Mouse (Mus musculus): ENCODE results near the gene Dtx3.
A peak's percentile ranks its signal among the peaks of the same experiment; 100 is the strongest.

The Dtx3 gene

DNA sequence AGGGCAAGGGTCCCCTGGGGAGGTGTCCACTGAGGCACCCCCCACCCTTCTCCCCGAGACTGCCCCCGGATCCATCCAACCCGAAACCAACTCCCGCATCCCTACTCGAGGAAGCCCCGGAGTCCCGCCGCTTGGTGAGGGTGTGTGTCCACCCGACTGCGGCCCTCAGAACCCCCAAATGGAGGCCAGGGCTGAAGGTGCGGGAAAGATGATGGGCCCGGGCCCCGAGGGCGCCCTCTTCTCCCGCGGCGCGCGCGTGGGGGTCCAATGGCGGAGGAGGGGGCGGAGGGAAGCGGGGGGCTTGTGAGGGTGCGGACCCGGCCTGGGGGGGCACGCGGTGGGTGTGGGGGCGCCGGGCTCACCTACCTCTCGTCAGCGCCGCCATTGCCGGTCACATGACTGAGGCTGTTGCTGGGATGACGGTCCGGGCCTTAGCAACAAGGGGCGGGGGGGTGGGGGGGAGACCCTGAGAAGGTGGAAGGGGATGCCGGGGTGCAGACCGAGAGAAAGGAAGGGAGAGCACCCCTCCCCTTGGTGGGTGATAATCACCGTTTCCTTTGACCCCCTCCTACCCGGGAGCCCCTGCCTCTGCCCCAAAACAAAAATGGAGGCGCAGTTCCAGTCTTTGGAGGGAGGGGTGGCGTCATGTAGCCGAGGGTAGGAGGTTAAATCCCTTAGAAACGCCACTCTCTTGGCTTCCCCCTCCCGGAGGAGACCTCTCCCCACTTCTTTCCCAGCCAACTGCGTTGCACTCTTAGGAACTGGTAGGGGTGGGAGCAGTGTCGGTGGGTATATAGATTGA lies at the start of gene Dtx3:
Gene Dtx3 (minus strand): TSS at position 401 of the 802 bp plus-strand sequence.
- no peak for DNase-seq (ENCODE audit: low spot score)

GRCm38 (mm10) chr10:127238241-127238824 lies 42.8 kb upstream of the Dtx3 start:
- DNase-seq (ENCODE audit: low spot score): no peak

DNA sequence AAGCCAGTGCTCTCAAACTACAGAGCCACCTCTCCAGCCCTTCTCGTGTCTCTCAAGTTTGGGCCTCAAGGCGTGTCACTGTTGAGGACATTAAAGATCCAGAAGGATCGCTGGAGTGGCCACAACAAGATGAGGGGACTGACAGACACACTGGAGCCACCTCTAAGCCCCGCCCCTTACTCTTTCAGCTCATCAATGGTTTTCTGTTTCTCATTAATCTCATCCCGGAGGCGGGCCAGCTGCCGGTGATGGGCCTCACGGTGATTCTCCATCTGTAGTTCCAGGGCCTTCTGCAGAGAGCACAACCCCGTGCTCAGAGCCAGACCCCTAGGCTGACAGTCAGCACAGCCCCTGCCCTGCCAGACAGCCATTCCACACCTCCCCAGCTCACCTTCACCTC lies 41.0 kb upstream of the Dtx3 start:
- no peak for DNase-seq (ENCODE audit: low spot score)

GRCm38 (mm10) chr10:127233141-127233540 lies 37.6 kb upstream of the Dtx3 start:
- DNase-seq (ENCODE audit: low spot score): peak; percentile 17

GRCm38 (mm10) chr10:127231741-127232140 lies 36.2 kb upstream of the Dtx3 start:
- no peak for DNase-seq (ENCODE audit: low spot score)

DNA sequence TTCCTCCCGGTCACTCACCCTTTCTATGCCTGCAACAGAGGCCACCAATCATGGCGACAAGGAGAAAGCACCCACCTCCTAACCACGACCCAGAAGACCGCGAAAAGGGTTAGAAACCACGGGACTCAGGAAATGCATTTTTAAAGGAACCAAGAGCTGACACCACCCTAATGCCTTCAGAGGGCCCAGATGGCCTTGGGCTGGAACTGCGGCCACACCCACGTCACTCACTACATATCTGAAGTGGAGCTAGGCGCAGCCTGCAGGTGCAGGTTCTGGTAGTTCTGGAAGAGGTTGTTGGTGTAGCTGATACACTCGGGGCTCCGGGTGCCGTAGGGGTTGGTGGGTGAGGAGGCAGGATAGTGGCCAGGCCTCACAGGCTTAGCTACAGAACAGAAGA lies 35.2 kb upstream of the Dtx3 start:
- DNase-seq (ENCODE audit: low spot score): no peak

- peak; percentile 48 for DNase-seq (ENCODE audit: low spot score)
Observed at GRCm38 (mm10) chr10:127228897-127229296, 33.4 kb upstream of the Dtx3 start.

DNA sequence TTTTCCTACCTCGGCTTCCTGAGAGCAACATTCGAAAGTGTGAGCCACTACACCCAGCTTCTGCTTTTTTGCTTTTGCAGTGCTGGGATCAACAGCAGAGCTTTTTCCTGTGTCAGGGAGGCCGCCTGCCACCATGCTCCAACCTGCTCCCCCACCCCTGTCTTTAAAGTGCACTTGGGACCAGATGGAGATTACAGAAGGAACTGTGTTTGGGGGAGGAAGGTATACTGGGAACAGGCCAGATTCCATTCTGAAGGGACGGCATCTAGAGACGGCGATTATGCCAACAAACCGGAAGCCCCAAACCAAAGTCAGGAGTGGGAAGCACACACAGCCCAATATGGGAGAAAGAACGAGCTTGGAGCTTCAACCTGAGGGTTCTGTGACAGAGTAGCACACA lies 31.6 kb upstream of the Dtx3 start:
- no peak for DNase-seq (ENCODE audit: low spot score)

- no peak for DNase-seq (ENCODE audit: low spot score)
Observed at GRCm38 (mm10) chr10:127226318-127226895, 30.9 kb upstream of the Dtx3 start.

GRCm38 (mm10) chr10:127225732-127226131 lies 30.2 kb upstream of the Dtx3 start:
- DNase-seq (ENCODE audit: low spot score): peak; percentile 56

GRCm38 (mm10) chr10:127225213-127225612 lies 29.7 kb upstream of the Dtx3 start:
- DNase-seq (ENCODE audit: low spot score): no peak

- DNase-seq (ENCODE audit: low spot score): no peak
Observed at GRCm38 (mm10) chr10:127218339-127218738, 22.8 kb upstream of the Dtx3 start.

- no peak for DNase-seq (ENCODE audit: low spot score)
Observed at GRCm38 (mm10) chr10:127217177-127217576, 21.6 kb upstream of the Dtx3 start.

- DNase-seq (ENCODE audit: low spot score): no peak
Observed at GRCm38 (mm10) chr10:127216456-127216855, 20.9 kb upstream of the Dtx3 start.

DNA sequence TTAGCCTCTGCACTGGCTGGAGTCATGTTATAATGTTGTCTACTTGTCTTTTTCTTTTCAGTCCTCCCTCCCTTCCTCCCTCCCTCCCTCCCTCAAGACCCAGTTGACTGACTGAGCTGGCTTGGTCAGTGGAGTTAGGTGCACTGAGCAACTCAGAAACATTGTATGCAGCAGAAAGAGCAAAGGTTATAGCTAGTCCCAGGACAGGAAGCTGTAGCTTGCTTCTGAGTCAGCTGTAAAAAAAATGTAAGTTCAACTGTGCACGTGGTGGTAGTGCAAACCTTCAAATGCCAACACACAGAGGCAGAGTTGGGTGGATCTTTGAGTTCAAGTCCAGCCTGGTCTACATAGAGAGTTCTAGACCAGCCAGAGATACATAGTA lies 18.9 kb upstream of the Dtx3 start:
- no peak for DNase-seq (ENCODE audit: low spot score)

DNA sequence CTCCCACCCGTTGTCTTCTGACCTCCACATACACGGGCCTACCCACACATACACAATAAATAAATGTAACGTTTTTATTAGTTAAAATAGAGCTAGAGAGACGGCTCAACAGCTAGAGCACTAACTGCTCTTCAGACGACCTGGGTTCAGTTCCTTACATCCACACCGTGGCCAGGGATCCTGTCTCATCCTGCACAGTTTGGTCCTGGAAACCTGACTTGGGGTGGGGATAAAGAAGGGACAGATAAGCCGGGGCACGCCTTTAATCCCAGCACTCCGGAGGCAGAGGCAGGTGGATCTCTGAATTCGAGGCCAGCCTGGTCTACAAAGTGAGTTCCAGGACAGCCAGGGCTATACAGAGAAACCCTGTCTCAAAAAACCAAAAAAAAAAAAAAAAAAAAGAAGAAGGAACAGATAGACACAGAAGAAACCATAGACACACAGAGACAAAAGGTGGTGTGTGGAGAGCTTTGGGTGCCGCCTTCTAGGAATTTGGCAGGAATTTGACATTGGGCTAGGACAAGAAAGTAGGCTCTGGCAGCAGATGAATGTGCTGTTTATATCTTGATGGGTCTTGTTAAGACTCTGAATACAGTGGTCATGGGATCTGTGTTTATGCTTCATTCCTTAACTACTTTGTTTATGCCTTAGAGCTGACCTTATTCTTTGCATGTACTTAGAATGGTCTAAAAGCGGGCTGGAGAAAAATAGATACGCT lies 18.3 kb upstream of the Dtx3 start:
- no peak for DNase-seq (ENCODE audit: low spot score)

DNA sequence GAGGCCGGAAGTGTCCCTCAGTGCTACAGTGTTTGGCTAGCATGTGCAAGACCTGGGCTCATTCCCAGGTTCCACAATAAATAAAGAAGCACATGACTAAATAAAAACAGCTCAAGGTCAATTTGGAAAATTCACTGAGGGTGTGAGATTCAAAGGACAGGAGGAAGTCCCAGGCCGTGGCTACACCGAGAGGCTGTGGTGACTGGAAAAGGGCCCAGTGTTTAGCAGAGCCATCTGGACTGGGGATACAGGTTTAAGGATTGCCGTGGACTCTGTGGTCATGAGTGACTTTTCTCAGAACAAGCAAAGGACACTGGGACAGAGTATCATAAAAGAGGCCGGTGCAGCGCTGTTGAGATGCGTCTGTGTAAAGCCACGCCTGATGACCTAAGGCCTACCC lies 17.7 kb upstream of the Dtx3 start:
- DNase-seq (ENCODE audit: low spot score): no peak

GRCm38 (mm10) chr10:127211414-127211854 lies 15.9 kb upstream of the Dtx3 start, which contains the start of gene Pip4k2c:
Gene Pip4k2c (minus strand): TSS chr10:127211585.
- DNase-seq (ENCODE audit: low spot score): peak; percentile 94

GRCm38 (mm10) chr10:127210961-127211405 lies 15.5 kb upstream of the Dtx3 start:
- no peak for DNase-seq (ENCODE audit: low spot score)

DNA sequence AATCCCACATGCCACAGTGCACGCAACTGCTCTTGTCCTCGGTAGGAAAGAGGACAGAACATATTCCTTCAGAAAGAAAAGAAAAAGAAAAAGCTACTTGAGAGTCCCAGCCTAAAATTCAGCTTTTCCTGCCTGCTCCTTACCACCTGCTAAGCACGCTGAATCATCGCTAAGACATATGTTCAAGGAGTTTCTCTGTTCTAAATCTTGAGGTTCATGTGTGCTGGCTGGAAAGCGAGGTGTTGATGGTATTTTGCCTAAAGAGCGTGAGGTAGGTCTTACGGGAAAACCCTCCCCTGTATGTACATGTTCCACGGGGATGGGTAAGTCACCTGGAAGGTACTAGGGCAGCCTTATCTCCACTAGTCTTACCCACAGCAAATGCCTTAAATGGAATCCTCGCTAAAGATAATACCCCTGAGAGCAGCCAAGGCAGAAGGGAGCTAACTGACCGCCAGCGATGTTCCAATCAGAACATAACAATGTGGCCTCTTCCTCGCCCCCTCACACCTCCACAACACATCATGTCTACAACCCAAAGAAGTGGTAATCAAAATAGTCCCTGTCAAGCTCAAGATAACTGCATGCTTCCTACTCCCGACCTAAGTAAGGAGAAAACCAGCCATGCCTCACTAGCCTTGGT lies 14.5 kb upstream of the Dtx3 start:
- DNase-seq (ENCODE audit: low spot score): no peak

- no peak for DNase-seq (ENCODE audit: low spot score)
Observed at GRCm38 (mm10) chr10:127208921-127209320, 13.4 kb upstream of the Dtx3 start.

DNA sequence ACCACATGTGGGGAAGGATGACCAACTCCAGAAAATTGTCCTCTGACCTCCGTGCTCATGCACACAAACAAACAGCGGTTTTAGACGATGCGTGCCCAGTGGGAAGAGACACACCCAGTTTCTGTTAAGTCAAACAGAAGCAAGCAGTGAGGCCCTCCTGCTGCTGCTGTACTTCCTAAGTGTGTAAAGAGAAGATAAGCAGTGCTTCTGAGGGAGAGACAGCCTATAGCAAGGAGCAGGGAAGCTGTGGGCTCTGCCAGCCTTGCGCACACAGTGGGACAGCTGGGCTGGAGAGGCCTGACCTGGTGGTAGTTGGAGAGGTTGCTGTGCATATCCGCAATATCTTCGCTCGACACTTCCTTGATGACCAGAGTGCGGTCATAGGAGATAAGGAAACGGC lies 9.8 kb upstream of the Dtx3 start:
- DNase-seq (ENCODE audit: low spot score): no peak
